Mouse (Mus musculus) heart, adult 10 weeks (tissue): ENCODE measurements around the gene Tmx1. TPM values are rescaled to one million over a fixed set of nuclear protein-coding genes. Genes with fewer than 3 reads are reported as not detected.

Source experiments
- polyA plus RNA-seq: library from polyadenylated mRNA; stranded (reverse); fragments of 350-450 nt; fragmentation: Illumina TruSeq; extraction: RNeasy Lipid Tissue Mini Kit (QIAGEN cat#74804); gene quantifications from one replicate; pipeline ENCODE4 v1.2.3, GENCODE M21; 2014; ENCODE audit warnings: low read depth, low replicate concordance

The Tmx1 gene
- polyA plus RNA-seq, result 66.4 TPM

DNA sequence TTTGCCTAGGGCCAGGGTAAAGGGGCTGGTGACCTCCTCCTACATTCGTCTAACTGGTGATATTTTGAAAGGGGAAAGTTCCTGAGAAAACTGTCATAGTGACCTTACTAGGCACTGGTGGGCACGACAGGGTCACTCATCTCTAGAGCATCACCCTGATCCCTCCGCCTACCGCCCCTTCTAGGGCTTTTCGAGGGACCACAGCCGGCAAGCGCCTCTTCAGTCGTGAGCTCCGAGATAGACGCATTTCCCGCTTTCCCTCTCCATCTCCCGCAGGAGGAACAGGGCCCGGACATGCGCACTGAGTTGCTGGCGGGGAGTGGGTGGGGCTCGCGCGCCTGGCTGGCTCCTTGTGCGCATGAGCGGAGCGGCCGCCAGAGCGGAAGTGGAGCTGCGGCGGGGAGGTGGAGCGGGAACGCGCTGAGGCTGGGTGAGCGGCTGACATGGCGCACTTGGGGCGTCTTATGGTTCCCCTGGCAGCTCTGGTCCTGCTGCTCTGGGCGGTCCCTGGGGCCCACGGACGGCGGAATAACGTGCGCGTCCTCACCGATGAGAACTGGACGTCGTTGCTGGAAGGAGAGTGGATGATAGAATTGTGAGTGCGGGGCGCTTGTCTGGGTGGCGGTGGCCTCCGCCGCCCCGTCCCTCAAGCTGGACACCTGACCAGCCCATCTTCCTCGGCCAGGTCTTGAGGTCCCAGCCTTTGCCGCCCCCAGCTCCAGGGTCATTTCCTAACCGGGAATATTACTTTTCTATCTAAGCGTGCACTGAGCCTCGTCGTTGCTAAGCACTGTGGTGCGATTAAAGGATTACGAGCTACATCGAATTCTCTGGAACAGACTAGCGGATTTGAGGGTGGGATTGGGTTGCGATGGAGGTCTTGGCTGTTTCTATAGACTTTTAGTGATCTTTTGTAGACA, at the start of gene Tmx1:
Gene Tmx1 (plus strand): TSS at position 370 of the 920 bp plus-strand sequence.

Other genes with a start within 250 kb of the Tmx1 start
- gene Pygl, start 221.6 kb upstream of the Tmx1 start, polyA plus RNA-seq, result 4.4 TPM
- gene Trim9, start 105.5 kb upstream of the Tmx1 start, polyA plus RNA-seq, result not detected